Mouse (Mus musculus) ovary, postnatal 14 days (tissue): ENCODE measurements around the gene Hist1h4a.
"Not testable (repeated sequence)": the region's sequence is repeated elsewhere in the genome, so short reads cannot be mapped to it uniquely, and the experiment has no call there.

ENCODE experiments used
- DNase-seq: peaks from one replicate; pipeline ENCODE4 v3.0.0; 2022; ENCODE audit warnings: low spot score

Gene Hist1h4a

DNA sequence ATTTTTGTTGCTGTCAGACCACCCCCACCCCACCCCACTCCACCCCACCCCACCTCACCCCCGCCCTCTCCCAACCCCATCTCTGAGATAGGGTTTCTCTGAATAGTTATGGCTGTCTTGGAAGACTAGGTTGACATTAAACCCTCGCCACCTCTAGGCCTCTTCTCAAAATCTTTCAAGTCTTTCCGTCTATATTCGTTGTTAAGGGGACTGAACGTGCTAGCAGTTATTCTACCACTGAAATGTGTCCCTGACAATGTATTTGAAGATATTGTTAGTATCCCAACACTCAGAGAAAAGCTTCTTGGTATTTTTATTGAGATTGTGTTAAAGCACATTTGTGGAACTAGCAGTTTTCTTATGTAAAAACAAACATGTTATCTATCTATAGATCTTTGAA, 20.1 kb downstream of the Hist1h4a start:
- DNase-seq = no peak

DNA sequence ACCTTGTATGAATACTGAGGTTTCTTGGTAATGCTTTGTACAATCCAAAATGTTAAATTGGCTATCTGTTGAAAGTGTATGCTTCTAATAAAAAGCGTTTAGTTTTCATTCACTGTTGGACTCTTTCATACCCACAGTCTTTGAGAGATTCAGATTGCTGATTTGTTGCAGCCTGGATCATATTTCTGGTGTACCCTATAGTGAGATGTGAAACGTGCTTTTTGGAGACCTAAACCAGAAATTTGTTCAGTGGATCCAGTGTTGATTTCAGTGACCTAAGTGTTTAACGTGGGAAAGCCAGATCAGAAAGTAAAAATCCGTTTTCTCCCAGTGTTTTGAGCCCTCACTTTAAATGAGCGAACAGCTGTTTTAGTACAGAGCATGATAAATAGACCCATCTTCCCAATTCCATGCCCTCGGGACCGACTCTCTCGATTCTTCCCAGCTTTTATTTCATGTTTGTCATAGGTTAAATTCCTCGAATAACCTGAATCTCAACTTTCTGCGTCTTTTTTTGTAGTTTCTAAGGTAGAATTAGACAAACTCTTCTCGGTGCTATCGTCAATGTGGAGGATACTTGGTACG, 20.7 kb downstream of the Hist1h4a start:
- DNase-seq = no peak

DNA sequence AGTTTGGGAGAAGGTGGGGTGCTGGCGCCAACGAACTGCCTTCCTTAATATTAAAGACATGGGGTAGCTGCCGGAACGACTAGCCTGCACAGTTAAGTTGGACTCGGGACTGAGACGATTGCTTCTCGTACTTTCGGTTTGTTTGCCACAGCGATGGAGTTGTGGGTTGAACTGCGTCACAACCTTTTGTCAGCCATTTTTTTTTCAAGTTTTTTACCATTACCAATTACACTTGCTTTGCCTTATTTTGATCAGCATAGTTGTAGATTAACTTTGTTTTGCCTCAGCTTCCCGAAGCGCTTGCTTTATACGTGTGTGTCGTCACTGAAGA, 21.1 kb downstream of the Hist1h4a start:
- DNase-seq = no peak

DNA sequence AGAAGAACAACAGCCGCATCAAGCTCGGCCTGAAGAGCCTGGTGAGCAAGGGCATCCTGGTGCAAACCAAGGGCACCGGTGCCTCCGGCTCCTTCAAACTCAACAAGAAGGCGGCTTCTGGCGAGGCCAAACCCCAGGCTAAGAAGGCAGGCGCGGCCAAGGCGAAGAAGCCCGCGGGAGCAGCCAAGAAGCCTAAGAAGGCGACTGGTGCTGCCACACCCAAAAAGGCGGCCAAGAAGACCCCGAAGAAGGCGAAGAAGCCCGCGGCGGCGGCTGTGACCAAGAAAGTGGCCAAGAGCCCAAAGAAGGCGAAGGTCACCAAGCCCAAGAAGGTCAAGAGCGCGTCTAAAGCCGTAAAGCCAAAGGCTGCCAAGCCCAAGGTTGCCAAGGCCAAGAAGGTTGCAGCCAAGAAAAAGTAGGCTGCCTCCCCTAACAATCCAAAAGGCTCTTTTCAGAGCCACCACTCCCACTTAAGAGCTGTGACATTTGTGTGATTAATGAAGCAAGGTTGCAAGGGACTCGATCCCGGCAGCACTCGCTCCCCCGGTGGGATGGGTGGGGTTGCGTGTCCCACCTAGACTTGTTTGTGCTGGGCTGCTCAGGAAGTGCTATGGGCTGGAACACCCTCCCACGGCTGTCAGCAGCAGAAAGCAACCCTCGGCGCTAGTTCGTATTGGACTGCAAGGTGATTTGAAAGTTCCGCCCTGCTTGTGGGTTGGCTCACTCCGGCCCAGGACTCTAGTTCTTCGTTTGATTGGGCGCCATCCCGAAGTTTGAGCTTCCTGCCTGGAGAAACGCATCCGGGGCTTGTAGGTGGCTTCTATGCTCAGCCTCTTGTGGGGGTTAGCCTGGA, 21.7 kb downstream of the Hist1h4a start:
- peak; percentile 82 for DNase-seq

DNA sequence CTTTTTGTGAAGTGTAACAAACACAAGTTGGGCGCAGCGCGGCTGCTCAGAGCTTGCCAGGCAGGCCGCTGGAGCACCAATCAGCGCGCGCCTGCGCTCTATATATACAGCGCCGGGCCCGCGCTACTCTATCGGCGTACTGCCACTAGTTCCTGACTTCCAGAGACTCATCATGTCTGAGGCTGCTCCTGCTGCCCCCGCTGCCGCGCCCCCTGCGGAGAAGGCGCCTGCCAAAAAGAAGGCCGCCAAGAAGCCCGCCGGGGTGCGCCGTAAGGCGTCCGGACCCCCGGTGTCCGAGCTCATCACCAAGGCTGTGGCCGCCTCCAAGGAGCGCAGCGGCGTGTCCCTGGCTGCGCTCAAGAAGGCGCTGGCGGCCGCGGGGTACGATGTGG, 22.4 kb downstream of the Hist1h4a start, which contains the start of gene Hist1h1c:
Gene Hist1h1c (plus strand): TSS at position 132 of the 392 bp plus-strand sequence.
- DNase-seq = peak; percentile 94

DNA sequence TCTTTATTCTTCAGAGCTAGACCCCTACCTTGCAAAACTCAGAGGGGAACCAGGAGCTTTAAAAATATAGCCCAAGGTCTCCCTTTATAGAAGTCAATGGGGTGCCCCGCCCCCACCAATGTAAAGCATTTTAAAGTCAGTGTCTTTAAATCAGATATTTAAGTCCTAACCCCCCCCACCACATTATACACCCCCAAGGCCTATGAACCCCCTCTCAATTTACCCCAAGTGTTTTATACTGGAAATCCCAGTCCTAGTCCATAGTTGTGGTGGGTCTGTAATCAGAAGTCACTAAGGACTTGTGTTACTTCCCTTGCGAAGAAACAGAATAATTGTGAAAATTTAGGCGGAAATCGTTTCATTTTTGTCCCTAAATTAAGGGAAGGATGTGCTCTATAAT, 23.0 kb downstream of the Hist1h4a start:
- DNase-seq = no peak

DNA sequence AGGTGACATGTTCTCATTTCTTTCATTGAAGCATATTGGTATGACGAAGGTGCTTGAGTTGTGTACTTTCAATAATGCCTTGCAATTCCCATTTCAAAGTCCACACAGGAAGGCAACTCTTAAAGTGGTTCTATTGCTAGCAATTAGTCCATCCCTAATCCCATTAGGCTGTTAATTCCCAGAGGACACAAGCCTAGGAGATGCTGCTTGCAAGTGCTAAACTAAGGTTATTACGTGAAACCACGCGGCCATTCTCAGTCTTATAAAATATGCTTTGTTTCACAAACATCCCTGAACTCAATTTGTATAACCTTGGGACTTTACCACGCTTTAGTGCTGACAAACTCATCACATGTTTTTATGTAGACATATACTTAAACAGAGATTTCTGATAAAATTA, 23.9 kb downstream of the Hist1h4a start:
- DNase-seq = no peak

DNA sequence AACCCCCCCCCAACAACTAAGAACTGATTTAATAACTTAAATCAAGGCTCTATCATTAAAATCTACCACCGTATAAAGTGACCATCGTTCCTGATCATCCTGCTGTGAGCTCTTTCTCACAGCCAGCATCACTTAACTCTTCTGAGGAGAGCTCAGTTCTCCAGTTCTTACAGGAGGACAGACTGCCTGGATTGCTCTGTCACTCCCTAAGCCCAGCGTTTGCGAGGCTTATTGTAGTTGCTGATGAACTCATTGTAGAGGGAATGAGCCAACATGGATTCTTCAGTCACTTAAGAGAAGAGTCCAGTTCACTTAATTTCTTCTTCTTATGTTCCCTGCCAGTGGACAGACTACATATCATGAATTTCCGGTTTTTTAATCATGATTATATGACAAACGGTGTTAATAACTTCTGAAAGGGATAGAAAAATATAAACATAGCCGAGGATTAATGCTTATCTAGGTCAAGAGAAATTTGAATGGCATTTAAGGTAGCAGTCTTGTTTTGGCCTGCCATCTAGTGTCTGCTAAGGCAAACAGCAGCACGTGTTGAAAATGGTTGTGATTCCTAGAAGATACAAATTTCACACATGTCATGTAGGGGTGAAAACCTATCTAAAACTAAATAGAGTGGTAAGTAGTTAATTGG, 28.8 kb downstream of the Hist1h4a start:
- no peak for DNase-seq

DNA sequence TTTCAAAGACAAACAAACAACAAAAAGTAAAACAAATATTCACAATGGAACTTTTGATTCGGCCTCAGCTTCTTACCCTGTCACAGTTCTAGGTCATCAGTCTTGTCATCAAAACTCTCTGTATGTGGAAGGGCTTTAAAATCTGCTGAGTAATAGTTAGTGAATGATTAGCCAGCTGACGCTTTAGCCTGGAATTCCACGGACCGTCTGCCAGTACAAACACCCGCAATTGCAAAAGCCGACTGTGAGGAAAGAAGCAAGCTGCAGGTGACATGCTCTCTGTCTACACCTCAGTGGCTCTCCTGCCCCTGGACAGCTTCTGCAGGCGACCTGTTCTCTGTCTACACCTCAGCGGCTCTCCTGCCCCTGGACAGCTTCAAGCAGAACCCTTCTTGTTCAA, 30.6 kb downstream of the Hist1h4a start:
- no peak for DNase-seq

DNA sequence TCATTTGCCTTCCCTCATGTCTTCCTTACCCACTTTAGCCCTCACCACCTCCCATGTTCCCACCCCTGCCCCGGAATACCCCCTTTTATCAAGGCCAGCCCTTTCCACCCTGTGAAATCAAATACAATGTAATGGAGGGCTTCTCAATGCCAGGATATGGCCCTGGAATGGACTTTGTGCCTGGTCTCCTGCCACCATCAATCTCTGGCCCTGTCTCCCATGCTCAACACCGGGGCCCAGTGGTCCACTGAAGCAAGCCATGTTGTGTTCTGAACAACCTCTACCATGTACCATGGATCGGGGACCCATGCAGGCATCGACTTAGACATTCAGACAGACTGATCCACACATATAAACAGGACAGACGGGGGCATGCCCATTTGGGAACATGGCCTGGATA, 31.3 kb downstream of the Hist1h4a start:
- no peak for DNase-seq

DNA sequence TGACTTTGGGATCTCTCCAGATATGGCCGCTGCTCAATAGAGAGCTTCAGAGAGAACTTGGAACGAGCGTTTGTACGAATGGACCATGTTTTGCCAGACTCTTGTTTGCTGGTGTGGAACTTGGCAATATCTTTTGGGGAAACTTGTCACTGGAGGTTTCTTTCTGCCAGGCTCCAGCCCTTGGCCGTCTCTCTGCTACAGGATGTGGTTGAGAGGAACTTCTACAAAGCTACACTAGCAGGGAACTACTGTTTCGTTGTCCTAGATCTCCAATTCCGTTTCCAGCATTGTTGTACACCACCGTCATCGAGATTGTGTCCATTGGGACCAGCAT, 31.9 kb downstream of the Hist1h4a start:
- DNase-seq = no peak

DNA sequence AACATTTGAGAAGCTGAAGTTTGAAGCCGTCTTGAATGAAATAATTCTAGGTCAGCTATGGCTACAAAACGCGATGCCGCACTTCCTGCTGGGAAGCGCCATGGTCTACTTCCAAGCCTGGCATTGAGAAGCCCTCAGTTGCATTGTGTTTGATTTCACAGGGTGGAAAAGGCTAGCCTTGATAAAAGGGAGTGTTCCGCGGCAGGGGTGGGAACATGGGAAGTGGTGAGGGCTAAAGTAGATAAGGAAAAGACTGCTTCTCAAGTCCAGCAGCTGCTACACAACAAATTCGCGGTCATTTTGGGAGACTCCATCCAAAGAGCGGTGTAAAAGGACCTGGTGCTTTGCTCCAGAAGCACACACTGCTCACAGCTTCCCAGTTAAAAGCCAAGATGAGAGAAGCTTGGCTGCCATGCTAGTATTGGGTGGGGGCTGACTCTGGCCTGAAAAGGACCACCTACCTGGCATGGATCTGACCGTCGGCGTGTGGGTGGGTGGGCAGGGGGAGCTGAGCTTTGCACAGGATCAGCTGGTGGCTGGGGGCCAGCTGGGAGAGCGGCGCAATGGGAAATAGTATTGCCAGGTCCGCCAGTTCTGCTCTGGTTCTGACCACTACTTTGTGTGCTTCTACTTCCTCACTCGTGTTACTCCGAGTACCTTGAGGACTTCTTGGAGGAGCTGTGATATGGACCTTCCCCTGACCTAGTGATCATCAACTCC, 32.4 kb downstream of the Hist1h4a start:
- no peak for DNase-seq

DNA sequence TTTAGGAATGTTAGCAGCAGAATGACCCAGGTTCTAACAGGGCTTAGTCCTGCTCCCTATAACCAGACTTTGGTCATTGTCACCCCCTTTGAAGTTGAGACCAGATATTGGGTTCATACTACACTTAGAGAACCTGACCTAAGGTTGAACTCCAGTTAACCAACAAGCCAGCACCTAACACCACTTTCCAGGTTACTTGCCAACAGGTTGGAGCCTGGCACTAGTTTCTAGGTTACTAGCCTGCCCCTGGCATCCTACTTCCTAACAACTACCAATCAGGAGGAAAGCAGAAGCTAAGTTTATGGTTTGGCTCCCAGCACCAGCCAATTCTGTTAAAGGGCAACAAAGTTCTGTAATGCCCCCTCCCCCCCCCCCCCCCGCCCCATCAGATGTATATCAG, 35.8 kb downstream of the Hist1h4a start:
- DNase-seq = no peak

DNA sequence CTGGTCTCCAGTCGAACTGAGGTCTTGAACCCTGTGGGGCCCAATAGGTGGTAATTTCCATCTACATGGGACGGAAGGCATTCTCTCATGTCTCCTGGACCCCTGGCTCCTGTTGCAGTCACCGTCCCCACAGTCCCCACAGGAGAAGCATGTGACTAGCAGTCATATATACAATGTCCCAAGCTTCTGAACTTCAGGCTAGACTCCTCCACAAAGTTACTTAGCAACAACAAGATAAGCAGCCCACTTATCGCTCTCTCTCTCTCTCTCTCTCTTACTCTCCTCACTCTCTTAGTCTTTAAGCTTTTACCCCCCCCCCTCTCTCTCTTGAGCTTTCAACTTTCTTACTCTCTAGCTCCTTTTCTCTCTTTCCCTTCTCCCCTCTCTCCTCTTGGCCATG, 36.8 kb downstream of the Hist1h4a start:
- DNase-seq = no peak

DNA sequence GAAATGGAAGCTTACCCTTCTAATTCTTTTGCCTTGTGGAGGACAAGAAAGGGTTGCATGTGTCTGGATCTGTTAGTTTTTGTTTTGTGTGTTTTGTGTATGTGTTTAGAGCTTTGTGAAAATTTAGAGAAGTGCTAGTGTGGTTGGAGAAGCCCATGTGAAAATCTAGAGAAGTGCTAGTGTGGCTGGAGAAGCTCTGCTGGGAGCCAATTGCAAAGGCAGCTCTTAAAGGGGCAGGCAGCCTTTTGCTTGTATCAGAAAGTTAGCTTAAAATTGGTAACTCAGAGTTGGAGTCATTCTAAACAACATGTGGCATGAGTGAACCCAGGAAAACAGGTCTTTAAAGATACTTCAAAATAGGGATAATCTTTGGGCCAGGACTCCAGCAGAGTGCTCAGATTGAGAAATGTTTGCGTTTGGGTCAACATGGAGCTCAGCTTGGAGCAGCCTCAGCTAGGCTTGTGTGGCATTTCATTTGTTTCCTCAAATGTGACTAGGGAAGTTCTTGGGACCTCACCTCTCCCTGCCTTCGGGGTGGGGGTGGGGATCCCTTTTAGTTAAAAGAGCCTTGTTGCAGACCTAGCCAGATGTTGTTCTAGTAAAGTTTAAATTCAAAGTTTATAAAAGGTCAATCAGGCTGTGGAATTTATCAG, 43.3 kb downstream of the Hist1h4a start:
- DNase-seq = not testable (repeated sequence)

DNA sequence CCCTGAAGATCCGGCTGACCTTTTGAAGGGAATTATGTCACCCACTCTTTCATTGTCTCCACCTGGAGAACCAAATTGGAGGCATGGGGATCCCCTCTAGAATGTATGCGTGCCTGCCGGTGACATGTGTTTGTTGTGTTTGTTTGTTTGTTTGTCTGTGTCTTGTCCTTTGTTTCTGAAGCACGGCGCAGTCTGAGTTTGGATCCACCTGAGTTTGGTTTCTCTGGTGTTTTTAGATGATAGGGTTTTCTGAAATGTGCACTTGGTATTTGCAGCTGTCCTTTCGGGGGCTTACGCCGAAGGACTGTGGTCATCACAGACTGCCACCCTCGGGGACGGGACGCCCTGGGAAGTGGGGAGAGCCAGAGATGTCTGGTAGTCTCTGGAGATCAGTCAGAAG, 43.9 kb downstream of the Hist1h4a start:
- no peak for DNase-seq

DNA sequence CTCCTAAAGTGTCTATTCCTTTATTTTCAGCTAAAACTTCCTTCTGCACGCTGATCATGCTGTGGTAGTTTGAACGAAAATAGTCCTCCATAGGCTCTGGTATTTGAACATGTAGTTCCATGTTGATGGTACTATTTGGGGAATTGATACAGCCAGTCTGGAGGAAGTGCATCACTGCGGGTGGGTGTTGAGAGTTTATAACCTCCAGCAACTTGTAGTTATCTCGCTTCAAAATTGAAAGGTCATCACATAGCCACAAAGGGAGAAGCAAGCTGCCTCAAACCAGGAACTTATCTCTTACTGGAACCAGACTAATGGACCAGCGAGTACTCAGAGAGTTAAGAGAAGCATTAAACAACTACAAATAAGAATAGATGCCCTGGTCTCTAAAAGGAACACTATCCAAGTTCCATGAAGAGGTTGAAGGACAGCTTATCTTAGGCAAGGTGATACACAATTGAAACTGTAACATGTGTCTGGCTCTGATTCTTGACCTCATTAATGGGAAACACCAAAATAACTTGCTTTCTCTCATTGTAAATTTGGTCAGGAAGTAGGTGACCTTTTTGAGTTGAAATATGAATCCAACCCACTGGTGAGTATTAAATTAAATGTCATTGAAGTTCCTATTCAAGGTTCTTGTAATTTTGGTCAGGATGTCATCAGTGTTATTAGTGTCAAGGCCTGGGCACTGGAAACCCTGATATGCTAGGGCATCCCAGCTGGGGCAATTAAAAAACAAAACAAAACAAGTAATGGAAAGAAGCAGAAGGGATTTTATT, 44.6 kb downstream of the Hist1h4a start:
- DNase-seq = no peak
